Mouse (Mus musculus): Measurements from ENCODE around the gene Pbld2. TPM values are rescaled to one million over a fixed set of nuclear protein-coding genes. Genes with fewer than 3 reads are reported as not detected.
A peak's percentile ranks its signal among the peaks of the same experiment; 100 is the strongest.

Pbld2 gene
- total RNA-seq (2014; rRNA removed) (0.80 TPM in 1 of 2 replicates, not detected in the other), polyA plus RNA-seq (2015; fragmentation: Nextera tagmentation; extraction: Ambion mirVana) (0.55 and 1.2 TPM in 2 replicates)

- peak within 1 kb of the TSS; percentile 97 for H3K4me3 ChIP-seq (ENCODE audit: low read depth, low read length)
Measured at GRCm38 (mm10) chr10:63023749-63024579, at the start of gene Pbld2, which contains the start of gene Hnrnph3. TSS of gene Pbld2 (plus strand) at chr10:63024315. TSS of gene Hnrnph3 (minus strand) at chr10:63024217.

GRCm38 (mm10) chr10:62979667-62980038 lies 44.5 kb upstream of the Pbld2 start:
- H3K27me3 ChIP-seq (ENCODE audit: insufficient read depth, low read length), result no peaks in the 10 kb centered on the region
- peak overlapping the region; percentile 54 for H3K4me2 ChIP-seq (ENCODE audit: low read depth, low read length, poor library complexity, severe bottlenecking)
- H3K4me3 ChIP-seq (ENCODE audit: low read depth, low read length), result peak overlapping the region; percentile 97
- ATAC-seq (ENCODE audit: low FRiP score), result no peak; the same call in 1 of the 2 replicates
- 7% methylated on average over 10 of the region's 10 CpGs for WGBS
- H3K4me1 ChIP-seq (ENCODE audit: insufficient read depth, low read length), result no peaks in the 10 kb centered on the region
- peaks cover 6% of the 10 kb centered on the region; the same call in 1 of the 2 replicates for H3K36me3 ChIP-seq (ENCODE audit: insufficient read depth, low read length)
- H3K9ac ChIP-seq (replicated peaks; ENCODE audit: low read length, poor library complexity, severe bottlenecking), result peak overlapping the region; percentile 99
- no peak for TF ChIP-seq CTCF (IDR thresholded peaks at IDR 0.05)
- no peaks in the 10 kb centered on the region for H3K9me3 ChIP-seq (ENCODE audit: low read length)
- peak overlapping the region; percentile 88 for H3K27ac ChIP-seq (ENCODE audit: low read depth, low read length)
- no peak for DNase-seq (ENCODE audit: low spot score)

More at GRCm38 (mm10) chr10:63023749-63024579, at the start of gene Pbld2, which contains the start of gene Hnrnph3:
- Histone ChIP-seq H3K27ac (ENCODE audit: low read depth, low read length) (peak within 1 kb of the TSS; percentile 100), H3K27me3 (ENCODE audit: insufficient read depth, low read length) (no peaks in the 10 kb centered on the region), H3K36me3 (ENCODE audit: insufficient read depth, low read length) (no peaks in the 10 kb centered on the region), H3K9me3 (ENCODE audit: low read length) (no peaks in the 10 kb centered on the region), H3K4me2 (ENCODE audit: low read depth, low read length, poor library complexity, severe bottlenecking) (peak within 1 kb of the TSS; percentile 58), H3K4me1 (ENCODE audit: insufficient read depth, low read length) (peaks cover 4% of the 10 kb centered on the region; the same call in 1 of the 2 replicates), H3K9ac (replicated peaks; ENCODE audit: low read length, poor library complexity, severe bottlenecking) (peak within 1 kb of the TSS; percentile 98)
- DNase-seq (ENCODE audit: low spot score) (peak; percentile 98), ATAC-seq (ENCODE audit: low FRiP score) (peak; percentile 96)
- TF ChIP-seq CTCF (IDR thresholded peaks at IDR 0.05), result no peak
- 1% methylated on average over 53 of the region's 69 CpGs for WGBS

- Histone ChIP-seq H3K27me3 (ENCODE audit: insufficient read depth, low read length) (no peaks in the 10 kb centered on the region), H3K9me3 (ENCODE audit: low read length) (no peaks in the 10 kb centered on the region), H3K36me3 (ENCODE audit: insufficient read depth, low read length) (peaks cover 8% of the 10 kb centered on the region; the same call in 1 of the 2 replicates), H3K4me2 (ENCODE audit: low read depth, low read length, poor library complexity, severe bottlenecking) (peak within 1 kb of the TSS; percentile 54), H3K4me3 (ENCODE audit: low read depth, low read length) (peak within 1 kb of the TSS; percentile 97), H3K4me1 (ENCODE audit: insufficient read depth, low read length) (no peaks in the 10 kb centered on the region), H3K27ac (ENCODE audit: low read depth, low read length) (peak within 1 kb of the TSS; percentile 88), H3K9ac (replicated peaks; ENCODE audit: low read length, poor library complexity, severe bottlenecking) (peak within 1 kb of the TSS; percentile 99)
- DNase-seq (ENCODE audit: low spot score) (peak; percentile 90), ATAC-seq (ENCODE audit: low FRiP score) (peak; percentile 90)
- under 1% methylated on average over 60 of the region's 77 CpGs for WGBS
- TF ChIP-seq CTCF (IDR thresholded peaks at IDR 0.05), result peak; percentile 58
Measured at GRCm38 (mm10) chr10:62980039-62980954, 43.8 kb upstream of the Pbld2 start, which contains the start of gene Rufy2. TSS of gene Rufy2 (plus strand) at chr10:62980223.

- DNase-seq (ENCODE audit: low spot score), result no peak
- no peaks in the 10 kb centered on the region for H3K4me1 ChIP-seq (ENCODE audit: insufficient read depth, low read length)
- TF ChIP-seq CTCF (IDR thresholded peaks at IDR 0.05), result no peak
- peaks cover 17% of the 10 kb centered on the region; the same call in 1 of the 2 replicates for H3K36me3 ChIP-seq (ENCODE audit: insufficient read depth, low read length)
- H3K27me3 ChIP-seq (ENCODE audit: insufficient read depth, low read length), result no peaks in the 10 kb centered on the region
- H3K4me3 ChIP-seq (ENCODE audit: low read depth, low read length), result no peak overlapping the region
- H3K9ac ChIP-seq (replicated peaks; ENCODE audit: low read length, poor library complexity, severe bottlenecking), result no peak overlapping the region
- WGBS, result 94% methylated on average over 11 of the region's 11 CpGs
- no peak overlapping the region for H3K4me2 ChIP-seq (ENCODE audit: low read depth, low read length, poor library complexity, severe bottlenecking)
- no peak for ATAC-seq (ENCODE audit: low FRiP score)
- no peak overlapping the region for H3K27ac ChIP-seq (ENCODE audit: low read depth, low read length)
- H3K9me3 ChIP-seq (ENCODE audit: low read length), result no peaks in the 10 kb centered on the region
Measured at GRCm38 (mm10) chr10:62984072-62984471, 40.0 kb upstream of the Pbld2 start.

GRCm38 (mm10) chr10:62984495-62984894 lies 39.6 kb upstream of the Pbld2 start:
- H3K9me3 ChIP-seq (ENCODE audit: low read length), result no peaks in the 10 kb centered on the region
- H3K4me1 ChIP-seq (ENCODE audit: insufficient read depth, low read length), result no peaks in the 10 kb centered on the region
- ATAC-seq (ENCODE audit: low FRiP score), result no peak
- H3K27me3 ChIP-seq (ENCODE audit: insufficient read depth, low read length), result no peaks in the 10 kb centered on the region
- H3K4me2 ChIP-seq (ENCODE audit: low read depth, low read length, poor library complexity, severe bottlenecking), result no peak overlapping the region
- no peak overlapping the region for H3K27ac ChIP-seq (ENCODE audit: low read depth, low read length)
- no peak for DNase-seq (ENCODE audit: low spot score)
- no peak for TF ChIP-seq CTCF (IDR thresholded peaks at IDR 0.05)
- no peak overlapping the region for H3K9ac ChIP-seq (replicated peaks; ENCODE audit: low read length, poor library complexity, severe bottlenecking)
- 93% methylated on average over 6 of the region's 6 CpGs for WGBS
- peaks cover 21% of the 10 kb centered on the region; the same call in 1 of the 2 replicates for H3K36me3 ChIP-seq (ENCODE audit: insufficient read depth, low read length)
- no peak overlapping the region for H3K4me3 ChIP-seq (ENCODE audit: low read depth, low read length)

All from midbrain, postnatal 0 days (tissue).